Mouse (Mus musculus): ENCODE measurements around the gene Rnf31. TPM values are rescaled to one million over a fixed set of nuclear protein-coding genes. Genes with fewer than 3 reads are reported as not detected.
A peak's percentile ranks its signal among the peaks of the same experiment; 100 is the strongest.

Rnf31 gene
- total and polyA plus RNA-seq, 3 experiments = 19.7 to 30.9 (median 27.5) TPM

GRCm38 (mm10) chr14:55614565-55615178 is 23.2 kb downstream of the Rnf31 start:
- WGBS = 68% methylated on average over 7 of the region's 7 CpGs
- H3K27ac ChIP-seq = no peak overlapping the region

GRCm38 (mm10) chr14:55615876-55616275 is 24.4 kb downstream of the Rnf31 start:
- no peak for DNase-seq
- intact Hi-C loops (cut with DNase I) = no loop called here
- Histone ChIP-seq H3K4me3 (no peak overlapping the region), H3K27ac (no peak overlapping the region), H3K79me2 (replicated peaks; ENCODE audit: control insufficient read depth, insufficient read depth, low read length) (no peaks in the 10 kb centered on the region), H3K9ac (ENCODE audit: low read depth, low read length) (no peak overlapping the region), H3K4me1 (ENCODE audit: control insufficient read depth, insufficient read depth, low read length) (no peaks in the 10 kb centered on the region), H3K36me3 (ENCODE audit: control insufficient read depth, insufficient read depth, low read length) (no peaks in the 10 kb centered on the region), H3K27me3 (ENCODE audit: control insufficient read depth, insufficient read depth, low read length) (no peaks in the 10 kb centered on the region)
- WGBS = 65% methylated on average over 2 of the region's 2 CpGs
- TF ChIP-seq CTCF (IDR thresholded peaks at IDR 0.05) (no peak), EP300 (IDR thresholded peaks at IDR 0.05; ENCODE audit: insufficient read depth, low read depth, low read length) (no peak), POLR2A (IDR thresholded peaks at IDR 0.05; ENCODE audit: insufficient read depth, low read depth, low read length) (no peak)

More at GRCm38 (mm10) chr14:55614565-55615178, 23.2 kb downstream of the Rnf31 start:
- Histone ChIP-seq H3K79me2 (replicated peaks; ENCODE audit: control insufficient read depth, insufficient read depth, low read length) (no peaks in the 10 kb centered on the region), H3K36me3 (ENCODE audit: control insufficient read depth, insufficient read depth, low read length) (no peaks in the 10 kb centered on the region), H3K27me3 (ENCODE audit: control insufficient read depth, insufficient read depth, low read length) (no peaks in the 10 kb centered on the region), H3K9ac (ENCODE audit: low read depth, low read length) (no peak overlapping the region), H3K4me1 (ENCODE audit: control insufficient read depth, insufficient read depth, low read length) (no peaks in the 10 kb centered on the region), H3K4me3 (no peak overlapping the region)
- intact Hi-C loops (cut with DNase I) = no loop called here
- no peak for TF ChIP-seq CTCF (IDR thresholded peaks at IDR 0.05)
- no peak for TF ChIP-seq POLR2A (IDR thresholded peaks at IDR 0.05; ENCODE audit: insufficient read depth, low read depth, low read length)
- DNase-seq = no peak

GRCm38 (mm10) chr14:55616844-55617243 is 25.3 kb downstream of the Rnf31 start:
- Histone ChIP-seq H3K27ac (no peak overlapping the region), H3K27me3 (ENCODE audit: control insufficient read depth, insufficient read depth, low read length) (no peaks in the 10 kb centered on the region), H3K79me2 (replicated peaks; ENCODE audit: control insufficient read depth, insufficient read depth, low read length) (no peaks in the 10 kb centered on the region), H3K4me3 (no peak overlapping the region), H3K36me3 (ENCODE audit: control insufficient read depth, insufficient read depth, low read length) (no peaks in the 10 kb centered on the region), H3K4me1 (ENCODE audit: control insufficient read depth, insufficient read depth, low read length) (no peaks in the 10 kb centered on the region), H3K9ac (ENCODE audit: low read depth, low read length) (no peak overlapping the region)
- DNase-seq = no peak
- intact Hi-C loops (cut with DNase I) = no loop called here
- 77% methylated on average over 2 of the region's 2 CpGs for WGBS
- TF ChIP-seq POLR2A (IDR thresholded peaks at IDR 0.05; ENCODE audit: insufficient read depth, low read depth, low read length) = no peak
- no peak for TF ChIP-seq CTCF (IDR thresholded peaks at IDR 0.05)
- no peak for TF ChIP-seq EP300 (IDR thresholded peaks at IDR 0.05; ENCODE audit: insufficient read depth, low read depth, low read length)

DNA sequence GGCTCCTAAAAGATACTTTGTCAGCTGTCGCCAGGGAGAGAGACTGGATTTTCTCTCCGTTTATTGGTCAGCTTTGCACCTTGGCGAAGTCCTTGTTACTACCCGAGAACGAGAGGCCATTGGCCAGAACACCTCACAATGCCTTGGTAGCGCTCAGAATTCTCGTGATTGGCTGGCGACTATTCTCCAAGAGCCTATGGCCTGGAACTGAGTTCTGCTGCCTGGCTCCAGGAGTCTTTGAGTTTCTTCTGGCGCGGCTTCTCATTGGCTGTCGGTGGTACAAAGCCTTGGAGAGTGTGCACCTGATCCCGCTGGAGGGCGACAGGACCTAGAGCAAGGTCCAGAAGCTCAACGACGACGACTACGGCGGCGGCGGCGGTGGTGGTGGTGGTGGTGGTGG is 26.3 kb downstream of the Rnf31 start, which contains the start of gene Rec8:
TSS of gene Rec8 (plus strand) at position 216 of the 400 bp plus-strand sequence.
- H3K27ac ChIP-seq = no peak within 1 kb of the TSS
- TF ChIP-seq POLR2A (IDR thresholded peaks at IDR 0.05; ENCODE audit: insufficient read depth, low read depth, low read length) (no peak), CTCF (IDR thresholded peaks at IDR 0.05) (peak; percentile 11; the same call in 1 of the 2 replicates)
- no peak for DNase-seq
- intact Hi-C loops (cut with DNase I) = no loop called here
- no peak within 1 kb of the TSS for H3K4me3 ChIP-seq
- H3K79me2 ChIP-seq (replicated peaks; ENCODE audit: control insufficient read depth, insufficient read depth, low read length) = no peaks in the 10 kb centered on the region
- WGBS = 22% methylated on average over 21 of the region's 21 CpGs
- no peaks in the 10 kb centered on the region for H3K4me1 ChIP-seq (ENCODE audit: control insufficient read depth, insufficient read depth, low read length)
- no peaks in the 10 kb centered on the region for H3K36me3 ChIP-seq (ENCODE audit: control insufficient read depth, insufficient read depth, low read length)
- H3K9ac ChIP-seq (ENCODE audit: low read depth, low read length) = no peak within 1 kb of the TSS
- no peaks in the 10 kb centered on the region for H3K27me3 ChIP-seq (ENCODE audit: control insufficient read depth, insufficient read depth, low read length)

- intact Hi-C loops (cut with DNase I) = no loop called here
- Histone ChIP-seq H3K79me2 (replicated peaks; ENCODE audit: control insufficient read depth, insufficient read depth, low read length) (no peaks in the 10 kb centered on the region), H3K4me1 (ENCODE audit: control insufficient read depth, insufficient read depth, low read length) (no peaks in the 10 kb centered on the region), H3K27ac (no peak overlapping the region), H3K36me3 (ENCODE audit: control insufficient read depth, insufficient read depth, low read length) (no peaks in the 10 kb centered on the region), H3K4me3 (no peak overlapping the region), H3K27me3 (ENCODE audit: control insufficient read depth, insufficient read depth, low read length) (no peaks in the 10 kb centered on the region), H3K9ac (ENCODE audit: low read depth, low read length) (no peak overlapping the region)
- TF ChIP-seq EP300 (IDR thresholded peaks at IDR 0.05; ENCODE audit: insufficient read depth, low read depth, low read length) (no peak), CTCF (IDR thresholded peaks at IDR 0.05) (no peak)
- no peak for DNase-seq
- WGBS = 32% methylated on average over 22 of the region's 22 CpGs
These were observed 27.1 kb downstream of the Rnf31 start for GRCm38 (mm10) chr14:55618486-55619195.
